Comparison of ENCODE assay signal across 8 mouse cellular contexts in the genomic region with DNA sequence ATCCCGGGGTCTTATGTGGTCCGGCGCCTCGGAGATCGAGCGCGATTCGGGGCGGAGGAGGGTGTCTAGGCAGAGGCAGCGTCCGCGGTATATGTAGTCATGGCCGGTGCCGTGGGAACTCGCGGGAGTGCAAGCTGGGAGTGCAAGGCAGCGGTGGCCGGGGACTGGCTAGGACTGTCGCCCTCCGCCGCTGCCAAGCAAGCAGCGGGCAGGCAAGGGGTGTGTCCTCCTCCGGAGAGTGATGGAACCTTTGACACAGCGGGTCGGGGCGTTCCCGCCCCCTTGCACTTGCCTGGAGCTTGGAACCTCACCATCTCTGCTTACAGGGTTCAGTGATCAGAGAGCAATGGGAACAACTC. TPM values are rescaled to one million over a fixed set of nuclear protein-coding genes. Genes with fewer than 3 reads are reported as not detected.
DNase-seq lines count a peak whose midpoint lies in the region; ATAC-seq and TF ChIP-seq lines count a peak whose summit lies in the region.

No protein-coding gene starts in this region.

- H3K27me3 ChIP-seq in hindbrain, embryonic 12.5 days = peaks cover 4% of the 10 kb centered on the region; the same call in 1 of the 2 replicates
- no peaks in the 10 kb centered on the region for H3K27me3 ChIP-seq in limb, embryonic 14.5 days (ENCODE audit: control insufficient read depth, insufficient read depth, low read length)

- peak; percentile 78 to 80 for DNase-seq in cerebellum, postnatal 10 days
- no peak for DNase-seq in cerebellum, adult 9-10 months
- peak; percentile 86 for DNase-seq in 416B (ENCODE audit: low read depth)
- DNase-seq in c-Kit-positive CD71-positive TER-119-positive erythroid progenitor cells, embryonic 14.5 days (ENCODE audit: low spot score) = peak; percentile 70
- peak; percentile 49 for DNase-seq in limb, embryonic 14.5 days (ENCODE audit: low spot score)
- no peak for DNase-seq in layer of hippocampus, postnatal 14 days (ENCODE audit: low spot score in 2 of 2)

- ATAC-seq in hindbrain, embryonic 12.5 days (ENCODE audit: low FRiP score) = peak; percentile 67; the same call in 1 of the 2 replicates
- peak; percentile 17 for ATAC-seq in limb, embryonic 14.5 days (ENCODE audit: low FRiP score, low read depth)
- ATAC-seq in monocyte, adult 5-6 weeks (replicated peaks; ENCODE audit: insufficient number of reproducible peaks, low FRiP score, low TSS enrichment, poor library complexity, severe bottlenecking) = peak; percentile 56

- peak overlapping the region; percentile 93 for H3K27ac ChIP-seq in hindbrain, embryonic 12.5 days
- peak overlapping the region; percentile 95 for H3K27ac ChIP-seq in limb, embryonic 14.5 days (replicated peaks; ENCODE audit: low read depth, low read length)

- whole genome bisulfite sequencing in hindbrain, embryonic 12.5 days = 0% methylated on average over 27 of the region's 27 CpGs
- WGBS in limb, embryonic 14.5 days = under 1% methylated on average over 27 of the region's 27 CpGs

- H3K36me3 ChIP-seq in hindbrain, embryonic 12.5 days = peaks cover 23% of the 10 kb centered on the region
- peaks cover 27% of the 10 kb centered on the region for H3K36me3 ChIP-seq in limb, embryonic 14.5 days (ENCODE audit: control insufficient read depth, insufficient read depth, low read length)

- peak overlapping the region; percentile 68 for H3K4me2 ChIP-seq in hindbrain, embryonic 12.5 days (replicated peaks)
- peak overlapping the region; percentile 82 for H3K4me2 ChIP-seq in limb, embryonic 14.5 days (replicated peaks; ENCODE audit: low read depth, low read length, severe bottlenecking)

- H3K9me3 ChIP-seq in hindbrain, embryonic 12.5 days (replicated peaks) = no peaks in the 10 kb centered on the region
- H3K9me3 ChIP-seq in limb, embryonic 14.5 days (ENCODE audit: control insufficient read depth, low read length) = no peaks in the 10 kb centered on the region

- H3K9ac ChIP-seq in hindbrain, embryonic 12.5 days = peak overlapping the region; percentile 68
- peak overlapping the region; percentile 78 for H3K9ac ChIP-seq in limb, embryonic 14.5 days (ENCODE audit: low read depth, low read length, severe bottlenecking)

- H3K4me3 ChIP-seq in hindbrain, embryonic 12.5 days = peak overlapping the region; percentile 67
- peak overlapping the region; percentile 85 for H3K4me3 ChIP-seq in limb, embryonic 14.5 days (replicated peaks; ENCODE audit: low read length)

- H3K4me1 ChIP-seq in hindbrain, embryonic 12.5 days = peaks cover 25% of the 10 kb centered on the region
- peaks cover 13% of the 10 kb centered on the region for H3K4me1 ChIP-seq in limb, embryonic 14.5 days (ENCODE audit: control insufficient read depth, insufficient read depth, low read length)

- TF ChIP-seq POLR2A in limb, embryonic 14.5 days (IDR thresholded peaks at IDR 0.05; ENCODE audit: borderline replicate concordance, extremely low read depth, insufficient read depth, insufficient read length) = no peak

RNA-seq across cellular contexts. Expression of gene Mynn, which starts 0.9 kb away (rescaled TPM):
- 33.4 and 41.0 TPM in 2 replicates for polyA plus RNA-seq in hindbrain, embryonic 12.5 days (2016; fragmentation: Nextera tagmentation; extraction: Ambion mirVana)
- polyA plus RNA-seq in limb, embryonic 14.5 days (2012; rRNA removed) = 22.3 TPM in 2 replicates
- polyA plus RNA-seq in limb, embryonic 14.5 days (2014; fragmentation: Nextera tagmentation; extraction: Ambion mirVana) = 30.6 and 32.0 TPM in 2 replicates
- 32.7 to 46.4 TPM (median 44.5 TPM) in 3 replicates for total RNA-seq in monocyte, adult 5-6 weeks (2017)
- 10 to 100 TPM; 15.7 to 16.6 TPM for total RNA-seq in layer of hippocampus, postnatal 14 days (2021)

RNA-seq across cellular contexts. Expression of gene Actrt3, which starts 3.0 kb away (rescaled TPM):
- polyA plus RNA-seq in hindbrain, embryonic 12.5 days (2016; fragmentation: Nextera tagmentation; extraction: Ambion mirVana) = 0.20 TPM in 1 of 2 replicates, not detected in the other
- polyA plus RNA-seq in limb, embryonic 14.5 days (2012; rRNA removed) = 0.11 TPM in 1 of 2 replicates, not detected in the other
- 0.10 TPM in 1 of 2 replicates, not detected in the other for polyA plus RNA-seq in limb, embryonic 14.5 days (2014; fragmentation: Nextera tagmentation; extraction: Ambion mirVana)
- 1.1 TPM in 1 of 3 replicates, not detected in the others for total RNA-seq in monocyte, adult 5-6 weeks (2017)
- total RNA-seq in layer of hippocampus, postnatal 14 days (2021) = 1 to 10 TPM; 1.4 to 1.5 TPM

RNA-seq across cellular contexts. Expression of gene Lrriq4, which starts 41.6 kb away (rescaled TPM):
- polyA plus RNA-seq in hindbrain, embryonic 12.5 days (2016; fragmentation: Nextera tagmentation; extraction: Ambion mirVana) = not detected in 2 replicates
- polyA plus RNA-seq in limb, embryonic 14.5 days (2012; rRNA removed) = not detected in 2 replicates
- polyA plus RNA-seq in limb, embryonic 14.5 days (2014; fragmentation: Nextera tagmentation; extraction: Ambion mirVana) = not detected in 2 replicates
- not detected in 3 replicates for total RNA-seq in monocyte, adult 5-6 weeks (2017)
- total RNA-seq in layer of hippocampus, postnatal 14 days (2021) = not detected

RNA-seq across cellular contexts. Expression of gene Lrrc34, which starts 45.0 kb away (rescaled TPM):
- polyA plus RNA-seq in hindbrain, embryonic 12.5 days (2016; fragmentation: Nextera tagmentation; extraction: Ambion mirVana) = 3.0 and 3.2 TPM in 2 replicates
- 0.27 and 0.52 TPM in 2 replicates for polyA plus RNA-seq in limb, embryonic 14.5 days (2012; rRNA removed)
- polyA plus RNA-seq in limb, embryonic 14.5 days (2014; fragmentation: Nextera tagmentation; extraction: Ambion mirVana) = 0.76 and 1.3 TPM in 2 replicates
- total RNA-seq in monocyte, adult 5-6 weeks (2017) = not detected in 3 replicates
- total RNA-seq in layer of hippocampus, postnatal 14 days (2021) = under 1 TPM; 0.33 to 0.78 TPM

RNA-seq across cellular contexts. Expression of gene Mecom, which starts 54.9 kb away (rescaled TPM):
- polyA plus RNA-seq in hindbrain, embryonic 12.5 days (2016; fragmentation: Nextera tagmentation; extraction: Ambion mirVana) = 44.4 and 47.0 TPM in 2 replicates
- 35.8 and 38.6 TPM in 2 replicates for polyA plus RNA-seq in limb, embryonic 14.5 days (2012; rRNA removed)
- 42.2 and 61.6 TPM in 2 replicates for polyA plus RNA-seq in limb, embryonic 14.5 days (2014; fragmentation: Nextera tagmentation; extraction: Ambion mirVana)
- not detected in 3 replicates for total RNA-seq in monocyte, adult 5-6 weeks (2017)
- total RNA-seq in layer of hippocampus, postnatal 14 days (2021) = 1 to 10 TPM; 5.0 to 6.9 TPM

Comparison
In these comparisons a context has a peak if more than half of its experiments do, and no peak if none do; other contexts are left out.
1. DNase-seq: peak in cerebellum, postnatal 10 days (2 of 2), 416B (single experiment), c-Kit-positive CD71-positive TER-119-positive erythroid progenitor cells, embryonic 14.5 days (single experiment) and limb, embryonic 14.5 days (single experiment); none in cerebellum, adult 9-10 months (single experiment) and layer of hippocampus, postnatal 14 days (0 of 2).
2. ATAC-seq: peak in every context shown above with its lines; median percentile 67 in hindbrain, embryonic 12.5 days; 56 in monocyte, adult 5-6 weeks; 17 in limb, embryonic 14.5 days.